Mouse (Mus musculus) thymus, postnatal 25 days (tissue): Measurements from ENCODE around the gene Vmac.

ENCODE experiments used
- DNase-seq: peaks from one replicate; pipeline ENCODE4 v3.0.0; 2022

The Vmac gene

GRCm38 (mm10) chr17:56717363-56718058 is at the start of gene Vmac, which contains the start of gene Ndufa11:
TSS of gene Vmac (minus strand) at chr17:56718022.
TSS of gene Ndufa11 (plus strand) at chr17:56717767.
- peak; percentile 91 for DNase-seq

GRCm38 (mm10) chr17:56766631-56767405 is 49.0 kb upstream of the Vmac start:
- DNase-seq, result no peak

GRCm38 (mm10) chr17:56765431-56765830 is 47.6 kb upstream of the Vmac start:
- DNase-seq, result no peak

GRCm38 (mm10) chr17:56764474-56765354 is 46.9 kb upstream of the Vmac start, which contains the start of gene Dus3l:
TSS of gene Dus3l (plus strand) at chr17:56764757.
- peak; percentile 92 for DNase-seq

GRCm38 (mm10) chr17:56763741-56764250 is 46.0 kb upstream of the Vmac start:
- DNase-seq, result no peak

GRCm38 (mm10) chr17:56762769-56763731 is 45.2 kb upstream of the Vmac start:
- peak; percentile 72 for DNase-seq

- DNase-seq, result peak; percentile 94
These were observed 44.2 kb upstream of the Vmac start for GRCm38 (mm10) chr17:56761991-56762410.

- DNase-seq, result no peak
These were observed 43.3 kb upstream of the Vmac start for GRCm38 (mm10) chr17:56761077-56761476.

GRCm38 (mm10) chr17:56759261-56759660 is 41.4 kb upstream of the Vmac start:
- DNase-seq, result no peak

GRCm38 (mm10) chr17:56758132-56758531 is 40.3 kb upstream of the Vmac start:
- peak; percentile 89 for DNase-seq

- DNase-seq, result peak; percentile 87
These were observed 39.7 kb upstream of the Vmac start, which contains the start of gene Nrtn for GRCm38 (mm10) chr17:56757416-56758123. TSS of gene Nrtn (minus strand) at chr17:56757530.

GRCm38 (mm10) chr17:56756703-56757399 is 39.0 kb upstream of the Vmac start:
- DNase-seq, result peak; percentile 47

GRCm38 (mm10) chr17:56754271-56755185 is 36.7 kb upstream of the Vmac start:
- DNase-seq, result peak; percentile 27

GRCm38 (mm10) chr17:56753452-56753851 is 35.6 kb upstream of the Vmac start:
- DNase-seq, result no peak

GRCm38 (mm10) chr17:56751404-56752072 is 33.7 kb upstream of the Vmac start:
- DNase-seq, result no peak

- DNase-seq, result no peak
These were observed 26.4 kb upstream of the Vmac start for GRCm38 (mm10) chr17:56744173-56744572.

- no peak for DNase-seq
These were observed 23.0 kb upstream of the Vmac start for GRCm38 (mm10) chr17:56740788-56741160.

GRCm38 (mm10) chr17:56740118-56740787 is 22.4 kb upstream of the Vmac start:
- no peak for DNase-seq
